Mouse (Mus musculus): ENCODE measurements around the gene Scgb2b20. TPM values are rescaled to one million over a fixed set of nuclear protein-coding genes. Genes with fewer than 3 reads are reported as not detected.
"Not testable (repeated sequence)": the region's sequence is repeated elsewhere in the genome, so short reads cannot be mapped to it uniquely, and the experiment has no call there.

Gene Scgb2b20
- not detected in 2 replicates for polyA plus RNA-seq (2012; rRNA removed)

- WGBS, result 73% methylated on average over 2 of the region's 2 CpGs
- not testable (repeated sequence) for H3K27me3 ChIP-seq (ENCODE audit: control insufficient read depth, insufficient read depth, low read length); H3K4me1 ChIP-seq (ENCODE audit: control insufficient read depth, insufficient read depth, low read length); H3K27ac ChIP-seq (ENCODE audit: insufficient read depth, low read length); DNase-seq; H3K4me3 ChIP-seq (replicated peaks; ENCODE audit: insufficient read depth, low read depth, low read length)
Observed at GRCm38 (mm10) chr7:33366222-33366621, at the start of gene Scgb2b20. Gene Scgb2b20, minus strand, starts transcription at chr7:33366322.

GRCm38 (mm10) chr7:33409681-33410080 is 43.6 kb upstream of the Scgb2b20 start:
- H3K4me3 ChIP-seq (replicated peaks; ENCODE audit: insufficient read depth, low read depth, low read length); H3K27me3 ChIP-seq (ENCODE audit: control insufficient read depth, insufficient read depth, low read length); DNase-seq; H3K27ac ChIP-seq (ENCODE audit: insufficient read depth, low read length); H3K4me1 ChIP-seq (ENCODE audit: control insufficient read depth, insufficient read depth, low read length): not testable (repeated sequence)
- WGBS, result 26% methylated on average over 1 of the region's 1 CpGs

GRCm38 (mm10) chr7:33401650-33402049 is 35.5 kb upstream of the Scgb2b20 start:
- no peak overlapping the region for H3K4me3 ChIP-seq (replicated peaks; ENCODE audit: insufficient read depth, low read depth, low read length)
- no peak for DNase-seq
- no peak overlapping the region for H3K27ac ChIP-seq (ENCODE audit: insufficient read depth, low read length)
- TF ChIP-seq CTCF (IDR thresholded peaks at IDR 0.05; ENCODE audit: borderline replicate concordance, insufficient read depth, low read depth, low read length) (no peak), POLR2A (IDR thresholded peaks at IDR 0.05; ENCODE audit: borderline replicate concordance, insufficient read depth, low read length) (no peak)
- 68% methylated on average over 1 of the region's 1 CpGs for WGBS
- no peaks in the 10 kb centered on the region for H3K27me3 ChIP-seq (ENCODE audit: control insufficient read depth, insufficient read depth, low read length)
- H3K4me1 ChIP-seq (ENCODE audit: control insufficient read depth, insufficient read depth, low read length), result no peaks in the 10 kb centered on the region

GRCm38 (mm10) chr7:33399749-33400148 is 33.6 kb upstream of the Scgb2b20 start:
- not testable (repeated sequence) for H3K27ac ChIP-seq (ENCODE audit: insufficient read depth, low read length); H3K4me3 ChIP-seq (replicated peaks; ENCODE audit: insufficient read depth, low read depth, low read length); DNase-seq; H3K4me1 ChIP-seq (ENCODE audit: control insufficient read depth, insufficient read depth, low read length); H3K27me3 ChIP-seq (ENCODE audit: control insufficient read depth, insufficient read depth, low read length)

- not testable (repeated sequence) for H3K27me3 ChIP-seq (ENCODE audit: control insufficient read depth, insufficient read depth, low read length); H3K4me1 ChIP-seq (ENCODE audit: control insufficient read depth, insufficient read depth, low read length); H3K27ac ChIP-seq (ENCODE audit: insufficient read depth, low read length); H3K4me3 ChIP-seq (replicated peaks; ENCODE audit: insufficient read depth, low read depth, low read length); DNase-seq
- 75% methylated on average over 4 of the region's 4 CpGs for WGBS
Observed at GRCm38 (mm10) chr7:33372934-33373333, 6.8 kb upstream of the Scgb2b20 start, which contains the start of gene Scgb1b20. Gene Scgb1b20, plus strand, starts transcription at chr7:33373234.

Other genes starting within 250 kb of the Scgb2b20 start
- gene Scgb2b18, start 192.5 kb downstream of the Scgb2b20 start, polyA plus RNA-seq (2012; rRNA removed), result not detected in 2 replicates
- not detected in 2 replicates for gene Scgb1b18, start 180.8 kb downstream of the Scgb2b20 start, polyA plus RNA-seq (2012; rRNA removed)
- not detected in 2 replicates for gene Scgb2b19, start 86.0 kb downstream of the Scgb2b20 start, polyA plus RNA-seq (2012; rRNA removed)
- gene Scgb1b19, start 79.0 kb downstream of the Scgb2b20 start, polyA plus RNA-seq (2012; rRNA removed), result not detected in 2 replicates
- gene Scgb1b20, start 6.9 kb upstream of the Scgb2b20 start, polyA plus RNA-seq (2012; rRNA removed), result not detected in 2 replicates
- not detected in 2 replicates for gene Scgb2b21, start 154.1 kb upstream of the Scgb2b20 start, polyA plus RNA-seq (2012; rRNA removed)